Mouse (Mus musculus): Measurements from ENCODE around the gene Cbfb.

Gene Cbfb

DNA sequence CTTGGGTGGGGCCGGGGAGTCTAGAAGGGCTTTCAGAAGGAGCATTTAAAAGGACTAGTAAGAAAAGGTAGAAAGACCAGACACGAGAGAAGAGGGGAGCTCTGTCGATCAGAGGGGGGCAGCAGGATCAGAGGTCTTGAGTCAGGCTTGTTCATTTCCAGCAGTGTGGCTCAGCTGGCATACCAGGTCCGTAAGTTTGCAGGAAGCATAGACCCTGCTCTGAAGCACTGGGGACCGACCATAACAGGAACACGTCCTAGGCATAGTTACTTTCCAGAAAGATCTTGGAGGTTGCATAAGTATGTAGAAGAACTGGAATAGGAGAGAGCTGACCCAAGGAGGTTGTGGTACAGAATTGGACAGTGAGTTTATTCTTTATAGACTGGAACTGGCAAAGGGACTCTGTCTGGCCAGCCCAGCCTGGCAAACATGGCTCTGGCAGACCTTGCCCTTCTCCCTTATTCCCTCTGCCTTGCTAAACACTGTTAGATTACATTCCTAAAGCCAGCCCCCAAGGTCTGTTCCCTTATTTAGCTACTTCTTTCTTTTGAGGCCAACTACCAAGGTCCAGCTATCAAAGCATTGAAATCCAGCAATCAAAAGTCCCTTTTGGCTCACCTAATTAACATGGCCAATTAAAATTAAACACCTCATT is 15.3 kb upstream of the Cbfb start:
- Histone ChIP-seq H3K27me3 (ENCODE audit: insufficient read depth, low read length) (peaks cover 41% of the 10 kb centered on the region), H3K4me1 (replicated peaks; ENCODE audit: low read depth, low read length) (peaks cover 20% of the 10 kb centered on the region), H3K9me3 (ENCODE audit: low read length) (no peaks in the 10 kb centered on the region), H3K4me3 (replicated peaks; ENCODE audit: low read length) (no peak overlapping the region), H3K36me3 (ENCODE audit: insufficient read depth, low read length) (no peaks in the 10 kb centered on the region)
- TF ChIP-seq CTCF (conservative IDR thresholded peaks at IDR 0.05; ENCODE audit: low read length) (no peak), POU5F1 (IDR thresholded peaks at IDR 0.05; ENCODE audit: borderline replicate concordance, low read length) (no peak), NANOG (IDR thresholded peaks at IDR 0.05; ENCODE audit: borderline replicate concordance, low read length) (no peak)

DNA sequence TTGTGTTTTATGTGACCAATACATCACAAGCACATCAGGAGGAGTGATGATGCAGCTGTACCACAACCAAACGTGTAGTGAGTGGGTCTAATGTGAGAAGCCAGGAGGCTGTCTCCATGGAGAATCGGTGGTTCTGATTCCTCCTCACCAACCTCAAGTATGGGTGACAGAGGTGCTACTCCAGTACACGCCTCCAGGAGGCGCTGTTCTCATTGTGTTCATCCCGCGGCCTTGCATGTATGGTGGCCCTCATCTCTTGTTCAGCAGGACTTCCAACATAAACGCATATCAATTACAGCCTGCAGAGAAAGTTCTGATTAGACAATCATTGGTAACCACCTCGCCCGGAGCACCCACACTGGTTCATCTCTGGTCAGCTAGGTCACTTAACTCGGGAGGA is 12.9 kb upstream of the Cbfb start:
- peaks cover 37% of the 10 kb centered on the region for H3K27me3 ChIP-seq (ENCODE audit: insufficient read depth, low read length)
- TF ChIP-seq NANOG (IDR thresholded peaks at IDR 0.05; ENCODE audit: borderline replicate concordance, low read length) = no peak
- peak; percentile 91 for TF ChIP-seq CTCF (conservative IDR thresholded peaks at IDR 0.05; ENCODE audit: low read length)
- H3K9me3 ChIP-seq (ENCODE audit: low read length) = no peaks in the 10 kb centered on the region
- H3K36me3 ChIP-seq (ENCODE audit: insufficient read depth, low read length) = no peaks in the 10 kb centered on the region
- no peak overlapping the region for H3K4me3 ChIP-seq (replicated peaks; ENCODE audit: low read length)
- peaks cover 9% of the 10 kb centered on the region for H3K4me1 ChIP-seq (replicated peaks; ENCODE audit: low read depth, low read length)

DNA sequence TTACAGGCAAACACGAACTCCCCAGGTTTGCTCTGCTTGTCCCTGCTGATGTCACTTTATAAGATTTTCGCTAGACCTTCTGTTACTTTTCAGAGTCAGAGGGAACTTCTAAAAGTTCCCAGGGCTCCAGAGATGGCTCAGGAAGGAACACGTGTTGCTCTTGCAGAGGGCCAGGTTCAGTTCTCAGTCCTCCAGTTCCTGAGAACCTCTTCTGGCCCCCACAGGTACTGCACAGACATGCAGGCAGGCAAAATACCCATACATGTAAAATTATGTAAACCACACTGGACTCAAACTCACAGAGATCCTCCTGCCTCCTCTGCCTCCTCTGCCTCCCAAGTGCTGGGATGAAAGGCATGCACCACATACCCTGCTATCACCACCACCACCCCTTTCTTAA is 12.4 kb upstream of the Cbfb start:
- Histone ChIP-seq H3K36me3 (ENCODE audit: insufficient read depth, low read length) (no peaks in the 10 kb centered on the region), H3K27me3 (ENCODE audit: insufficient read depth, low read length) (peaks cover 32% of the 10 kb centered on the region), H3K4me1 (replicated peaks; ENCODE audit: low read depth, low read length) (peaks cover 3% of the 10 kb centered on the region), H3K9me3 (ENCODE audit: low read length) (no peaks in the 10 kb centered on the region), H3K4me3 (replicated peaks; ENCODE audit: low read length) (no peak overlapping the region)
- TF ChIP-seq POU5F1 (IDR thresholded peaks at IDR 0.05; ENCODE audit: borderline replicate concordance, low read length) (no peak), CTCF (conservative IDR thresholded peaks at IDR 0.05; ENCODE audit: low read length) (no peak), NANOG (IDR thresholded peaks at IDR 0.05; ENCODE audit: borderline replicate concordance, low read length) (no peak)

GRCm38 (mm10) chr8:105161121-105161652 is 9.3 kb upstream of the Cbfb start:
- Histone ChIP-seq H3K4me3 (replicated peaks; ENCODE audit: low read length) (no peak overlapping the region), H3K36me3 (ENCODE audit: insufficient read depth, low read length) (no peaks in the 10 kb centered on the region), H3K9me3 (ENCODE audit: low read length) (no peaks in the 10 kb centered on the region), H3K27me3 (ENCODE audit: insufficient read depth, low read length) (peaks cover 13% of the 10 kb centered on the region), H3K4me1 (replicated peaks; ENCODE audit: low read depth, low read length) (peaks cover 18% of the 10 kb centered on the region)
- TF ChIP-seq POU5F1 (IDR thresholded peaks at IDR 0.05; ENCODE audit: borderline replicate concordance, low read length) (no peak), CTCF (conservative IDR thresholded peaks at IDR 0.05; ENCODE audit: low read length) (no peak), NANOG (IDR thresholded peaks at IDR 0.05; ENCODE audit: borderline replicate concordance, low read length) (no peak)

DNA sequence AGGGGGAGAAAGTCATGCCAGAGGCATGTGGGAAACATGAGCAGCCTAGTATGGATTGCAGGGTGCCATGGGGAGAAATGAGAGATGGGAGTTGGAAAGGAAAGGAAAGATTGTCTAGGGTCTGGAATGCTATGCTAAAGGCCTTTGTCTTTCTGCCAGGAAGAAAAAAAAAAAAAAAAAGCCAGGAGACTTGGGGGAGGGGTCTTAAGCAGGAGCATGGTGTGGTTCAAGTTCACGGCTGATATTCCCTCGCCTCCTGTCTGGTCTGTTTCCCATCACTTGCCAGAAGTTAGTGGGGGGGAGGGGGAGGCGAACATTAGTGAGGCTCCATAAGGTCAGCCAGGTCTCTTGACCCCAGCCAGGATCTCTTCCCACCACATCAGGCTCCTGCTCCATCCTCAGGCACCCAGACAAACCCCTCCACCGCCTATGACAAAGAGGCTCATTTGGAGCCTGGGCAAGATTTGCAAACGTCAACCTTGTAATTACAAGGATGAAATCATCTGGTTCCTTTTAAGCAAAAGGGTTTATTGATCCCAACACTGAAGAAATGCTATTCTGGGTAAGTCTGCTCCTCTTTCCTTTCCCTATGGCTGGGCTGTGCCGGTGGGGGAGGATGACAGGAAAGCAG is 6.1 kb upstream of the Cbfb start:
- Histone ChIP-seq H3K36me3 (ENCODE audit: insufficient read depth, low read length) (no peaks in the 10 kb centered on the region), H3K4me1 (replicated peaks; ENCODE audit: low read depth, low read length) (peaks cover 22% of the 10 kb centered on the region), H3K9me3 (ENCODE audit: low read length) (no peaks in the 10 kb centered on the region), H3K27me3 (ENCODE audit: insufficient read depth, low read length) (peaks cover 21% of the 10 kb centered on the region; the same call in 1 of the 2 replicates), H3K4me3 (replicated peaks; ENCODE audit: low read length) (no peak overlapping the region)
- no peak for TF ChIP-seq POU5F1 (IDR thresholded peaks at IDR 0.05; ENCODE audit: borderline replicate concordance, low read length)
- no peak for TF ChIP-seq CTCF (conservative IDR thresholded peaks at IDR 0.05; ENCODE audit: low read length)
- TF ChIP-seq NANOG (IDR thresholded peaks at IDR 0.05; ENCODE audit: borderline replicate concordance, low read length) = no peak

- Histone ChIP-seq H3K9me3 (ENCODE audit: low read length) (no peaks in the 10 kb centered on the region), H3K4me1 (replicated peaks; ENCODE audit: low read depth, low read length) (peaks cover 30% of the 10 kb centered on the region), H3K27me3 (ENCODE audit: insufficient read depth, low read length) (peaks cover 21% of the 10 kb centered on the region; the same call in 1 of the 2 replicates), H3K36me3 (ENCODE audit: insufficient read depth, low read length) (no peaks in the 10 kb centered on the region), H3K4me3 (replicated peaks; ENCODE audit: low read length) (no peak overlapping the region)
- TF ChIP-seq POU5F1 (IDR thresholded peaks at IDR 0.05; ENCODE audit: borderline replicate concordance, low read length) (no peak), NANOG (IDR thresholded peaks at IDR 0.05; ENCODE audit: borderline replicate concordance, low read length) (no peak), CTCF (conservative IDR thresholded peaks at IDR 0.05; ENCODE audit: low read length) (no peak)
Measured at GRCm38 (mm10) chr8:105165191-105165590, 5.3 kb upstream of the Cbfb start.

DNA sequence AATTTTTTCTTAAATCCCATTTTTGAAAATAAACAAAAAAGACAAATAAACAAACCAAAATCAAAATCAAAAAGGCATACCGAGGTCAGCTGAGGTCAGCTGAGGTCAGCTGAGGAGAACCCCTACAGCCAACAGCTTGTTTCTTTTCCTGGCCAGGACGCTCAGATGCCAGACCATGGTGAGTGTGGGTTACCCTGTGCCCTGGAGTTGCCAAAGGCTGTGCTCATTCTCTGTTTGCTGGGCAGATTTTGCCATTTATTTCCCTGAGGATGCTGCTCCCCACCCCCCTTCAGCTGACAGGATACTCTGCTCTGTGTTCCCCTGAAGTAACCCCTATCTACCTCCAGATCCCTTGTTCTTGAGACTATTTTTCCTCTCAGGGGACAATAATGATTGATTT is 3.4 kb upstream of the Cbfb start:
- Histone ChIP-seq H3K9me3 (ENCODE audit: low read length) (no peaks in the 10 kb centered on the region), H3K36me3 (ENCODE audit: insufficient read depth, low read length) (no peaks in the 10 kb centered on the region), H3K4me3 (replicated peaks; ENCODE audit: low read length) (no peak overlapping the region), H3K4me1 (replicated peaks; ENCODE audit: low read depth, low read length) (peaks cover 36% of the 10 kb centered on the region), H3K27me3 (ENCODE audit: insufficient read depth, low read length) (peaks cover 21% of the 10 kb centered on the region; the same call in 1 of the 2 replicates)
- TF ChIP-seq NANOG (IDR thresholded peaks at IDR 0.05; ENCODE audit: borderline replicate concordance, low read length) (no peak), CTCF (conservative IDR thresholded peaks at IDR 0.05; ENCODE audit: low read length) (no peak), POU5F1 (IDR thresholded peaks at IDR 0.05; ENCODE audit: borderline replicate concordance, low read length) (no peak)

GRCm38 (mm10) chr8:105169582-105169981 is 892 bp upstream of the Cbfb start:
- Histone ChIP-seq H3K4me1 (replicated peaks; ENCODE audit: low read depth, low read length) (peaks cover 29% of the 10 kb centered on the region), H3K36me3 (ENCODE audit: insufficient read depth, low read length) (no peaks in the 10 kb centered on the region), H3K9me3 (ENCODE audit: low read length) (no peaks in the 10 kb centered on the region), H3K27me3 (ENCODE audit: insufficient read depth, low read length) (peaks cover 21% of the 10 kb centered on the region; the same call in 1 of the 2 replicates), H3K4me3 (replicated peaks; ENCODE audit: low read length) (peak overlapping the region; percentile 89; the same call in 1 of the 2 replicates)
- no peak for TF ChIP-seq NANOG (IDR thresholded peaks at IDR 0.05; ENCODE audit: borderline replicate concordance, low read length)
- no peak for TF ChIP-seq POU5F1 (IDR thresholded peaks at IDR 0.05; ENCODE audit: borderline replicate concordance, low read length)
- TF ChIP-seq CTCF (conservative IDR thresholded peaks at IDR 0.05; ENCODE audit: low read length) = no peak
